Mouse (Mus musculus) testis, adult 2 months (tissue): ENCODE data around the gene Osbp2.

Source experiments
- CTCF ChIP-seq: fragments of 200-500 bp; IDR thresholded peaks from 2 replicates; pipeline ENCODE4 v1.5.1; 2012; ENCODE audit warnings: low read depth, mild to moderate bottlenecking, inconsistent platforms, low read length, moderate library complexity; ENCODE audit not compliant: control insufficient read depth, insufficient read depth, insufficient replicate concordance
- POLR2A ChIP-seq: fragments of 200-500 bp; IDR thresholded peaks from 2 replicates; pipeline ENCODE4 v1.6.1; 2012; ENCODE audit warnings: low read depth, mild to moderate bottlenecking, inconsistent platforms, low read length, moderate library complexity; ENCODE audit not compliant: control insufficient read depth

DNA sequence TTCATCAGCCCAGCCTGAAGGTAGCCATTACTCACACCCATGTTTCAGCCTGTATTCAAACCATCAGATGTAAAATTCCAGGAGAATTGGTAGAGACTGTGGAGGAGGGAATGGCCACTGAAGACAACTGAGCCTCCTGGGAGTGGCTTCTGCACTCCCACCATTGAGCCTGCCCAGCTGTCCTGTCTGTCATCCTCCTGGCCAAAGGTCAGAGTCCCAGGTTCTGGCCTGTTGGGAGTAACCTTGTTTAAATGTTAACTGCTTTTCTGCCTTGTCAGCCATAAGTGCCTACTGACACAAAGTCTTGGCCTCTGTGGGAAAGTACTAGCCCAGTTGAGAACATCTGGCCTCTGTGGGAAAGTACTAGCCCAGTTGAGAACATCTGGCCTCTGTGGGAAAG is 50.4 kb downstream of the Osbp2 start:
- TF ChIP-seq POLR2A, result no peak
- TF ChIP-seq CTCF, result no peak
